Mouse (Mus musculus): ENCODE data around the gene Rgs7. TPM values are rescaled to one million over a fixed set of nuclear protein-coding genes. Genes with fewer than 3 reads are reported as not detected.

Gene Rgs7
- polyA plus RNA-seq, 1 experiment from 2014 or later: 0.17 TPM

DNA sequence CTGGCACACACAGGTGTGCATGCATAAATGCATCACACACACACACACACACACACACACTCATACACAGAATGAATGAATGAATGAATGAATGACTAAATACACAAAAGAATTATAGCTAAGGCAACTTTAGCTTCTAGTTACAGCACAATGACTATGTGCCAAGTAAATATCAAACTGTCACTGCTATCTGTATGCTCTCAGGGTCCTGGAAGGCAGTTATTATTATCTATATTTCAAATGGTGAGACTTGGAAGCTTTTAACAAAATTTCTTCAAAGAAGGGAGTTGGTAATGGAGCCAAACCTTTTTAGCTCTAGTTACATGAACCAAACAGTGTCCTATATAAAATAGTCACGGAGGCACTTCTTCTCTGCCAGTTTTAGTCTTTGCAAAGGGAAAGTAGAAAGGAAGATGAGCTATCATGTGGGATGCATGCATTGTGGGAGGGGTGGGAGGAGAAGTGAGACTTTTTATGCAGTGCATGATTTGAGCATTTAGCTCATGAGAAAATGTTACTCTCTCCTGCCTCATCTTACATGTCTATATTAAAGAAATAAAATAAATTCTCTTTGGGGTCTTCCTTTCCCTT lies 383.9 kb downstream of the Rgs7 start:
- H3K9ac ChIP-seq: no peak overlapping the region

DNA sequence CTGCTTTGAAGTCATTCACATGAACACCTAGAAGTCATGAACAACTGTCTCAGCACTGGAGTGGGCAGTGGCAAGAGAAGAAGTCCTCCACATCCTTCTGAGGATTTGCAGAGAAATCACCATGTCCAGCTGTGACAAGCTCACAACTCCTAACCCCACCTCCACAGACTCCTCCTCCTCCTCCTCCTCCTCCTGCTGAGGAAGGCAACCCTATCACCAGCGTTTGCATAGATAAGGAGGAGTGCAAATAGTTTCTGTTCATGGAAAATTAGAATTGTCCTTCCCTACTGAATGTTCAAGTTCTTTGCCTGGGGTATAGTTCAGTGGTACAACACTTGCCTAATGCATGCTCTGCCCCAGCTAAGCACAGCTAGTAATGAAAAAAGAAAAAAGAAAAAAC lies 386.0 kb downstream of the Rgs7 start:
- Histone ChIP-seq H3K36me3 (no peaks in the 10 kb centered on the region), H3K4me1 (peaks cover 5% of the 10 kb centered on the region; the same call in 1 of the 2 replicates), H3K9me3 (replicated peaks) (no peaks in the 10 kb centered on the region), H3K4me2 (no peak overlapping the region), H3K4me3 (no peak overlapping the region), H3K9ac (no peak overlapping the region), H3K27me3 (replicated peaks) (no peaks in the 10 kb centered on the region), H3K27ac (no peak overlapping the region)
- WGBS (ENCODE audit: insufficient replicate concordance): 11% methylated on average over 1 of the region's 1 CpGs
- ATAC-seq: peak; percentile 77

More for the DNA sequence above, 383.9 kb downstream of the Rgs7 start:
- H3K4me1 ChIP-seq: peaks cover 5% of the 10 kb centered on the region; the same call in 1 of the 2 replicates
- no peak for ATAC-seq
- no peak overlapping the region for H3K27ac ChIP-seq
- H3K27me3 ChIP-seq (replicated peaks): no peaks in the 10 kb centered on the region
- H3K4me2 ChIP-seq: no peak overlapping the region
- no peaks in the 10 kb centered on the region for H3K9me3 ChIP-seq (replicated peaks)
- WGBS (ENCODE audit: insufficient replicate concordance): 57% methylated on average over 1 of the region's 1 CpGs
- no peak overlapping the region for H3K4me3 ChIP-seq
- no peaks in the 10 kb centered on the region for H3K36me3 ChIP-seq

DNA sequence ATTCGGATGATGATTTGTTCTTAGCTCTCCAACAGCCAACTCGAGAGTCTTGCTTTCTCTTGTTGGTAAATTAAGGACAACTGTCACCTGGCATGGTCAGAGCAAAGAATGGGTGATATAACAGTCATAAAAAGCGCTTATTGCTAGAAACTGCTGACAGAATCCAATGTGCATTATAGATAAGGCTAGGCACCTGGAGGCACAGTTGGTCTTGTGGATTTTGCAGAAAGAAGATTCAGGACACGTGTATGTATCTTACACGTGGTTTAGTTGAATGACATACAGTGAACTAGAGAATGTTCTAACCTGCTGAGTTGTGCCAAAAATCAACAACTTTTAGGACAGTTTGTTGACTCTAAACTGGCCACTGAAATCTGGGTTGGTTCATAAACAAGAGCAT lies 386.9 kb downstream of the Rgs7 start:
- peaks cover 5% of the 10 kb centered on the region; the same call in 1 of the 2 replicates for H3K4me1 ChIP-seq
- no peaks in the 10 kb centered on the region for H3K9me3 ChIP-seq (replicated peaks)
- WGBS (ENCODE audit: insufficient replicate concordance): 53% methylated on average over 5 of the region's 5 CpGs
- H3K27ac ChIP-seq: no peak overlapping the region
- H3K36me3 ChIP-seq: no peaks in the 10 kb centered on the region
- no peak overlapping the region for H3K4me3 ChIP-seq
- H3K9ac ChIP-seq: no peak overlapping the region
- H3K4me2 ChIP-seq: no peak overlapping the region
- no peaks in the 10 kb centered on the region for H3K27me3 ChIP-seq (replicated peaks)
- no peak for ATAC-seq

DNA sequence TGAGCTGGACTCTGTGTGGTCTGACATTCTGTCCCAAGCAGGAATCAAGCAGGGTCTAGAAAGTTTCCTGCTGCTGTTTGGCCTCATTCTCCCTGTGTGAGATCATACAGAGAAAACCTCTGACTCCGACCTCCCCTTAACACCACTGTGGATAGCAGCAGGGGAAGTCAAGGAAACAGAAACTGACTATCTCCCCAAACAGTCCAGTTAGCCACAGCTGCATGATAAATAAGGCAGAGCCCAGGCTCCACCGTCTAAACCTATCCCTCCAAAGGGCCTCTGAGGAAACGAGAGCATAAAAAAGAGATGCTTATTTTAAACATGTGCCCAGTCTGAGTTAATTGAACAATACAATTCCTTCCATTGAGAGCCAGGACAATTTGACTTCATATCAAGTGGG lies 395.3 kb downstream of the Rgs7 start:
- 32% methylated on average over 3 of the region's 3 CpGs for WGBS (ENCODE audit: insufficient replicate concordance)
- Histone ChIP-seq H3K4me1 (no peaks in the 10 kb centered on the region), H3K9me3 (replicated peaks) (no peaks in the 10 kb centered on the region), H3K27ac (no peak overlapping the region), H3K36me3 (no peaks in the 10 kb centered on the region), H3K4me3 (no peak overlapping the region), H3K9ac (no peak overlapping the region), H3K4me2 (no peak overlapping the region), H3K27me3 (replicated peaks) (no peaks in the 10 kb centered on the region)
- ATAC-seq: peak; percentile 75

DNA sequence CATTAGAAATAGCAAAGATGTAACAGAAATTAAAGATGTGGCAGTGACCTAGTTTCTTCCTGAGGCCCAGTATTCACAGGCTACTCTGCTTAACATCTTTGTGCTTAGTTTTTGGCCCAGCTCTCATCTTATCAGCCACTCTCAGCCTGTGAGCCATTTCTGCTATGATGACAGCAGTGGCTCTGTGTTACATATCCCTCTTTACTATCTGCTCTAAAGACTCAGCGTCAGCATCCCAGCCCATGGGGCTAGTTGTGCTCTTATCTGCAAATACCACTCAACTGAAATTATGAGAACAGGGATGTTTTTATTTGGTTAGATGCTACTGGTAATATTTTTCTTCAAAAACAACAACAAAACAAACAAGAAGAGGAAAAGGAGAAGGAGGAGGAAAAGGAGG lies 410.2 kb downstream of the Rgs7 start:
- H3K27ac ChIP-seq: peak overlapping the region; percentile 84
- peak; percentile 100 for ATAC-seq

DNA sequence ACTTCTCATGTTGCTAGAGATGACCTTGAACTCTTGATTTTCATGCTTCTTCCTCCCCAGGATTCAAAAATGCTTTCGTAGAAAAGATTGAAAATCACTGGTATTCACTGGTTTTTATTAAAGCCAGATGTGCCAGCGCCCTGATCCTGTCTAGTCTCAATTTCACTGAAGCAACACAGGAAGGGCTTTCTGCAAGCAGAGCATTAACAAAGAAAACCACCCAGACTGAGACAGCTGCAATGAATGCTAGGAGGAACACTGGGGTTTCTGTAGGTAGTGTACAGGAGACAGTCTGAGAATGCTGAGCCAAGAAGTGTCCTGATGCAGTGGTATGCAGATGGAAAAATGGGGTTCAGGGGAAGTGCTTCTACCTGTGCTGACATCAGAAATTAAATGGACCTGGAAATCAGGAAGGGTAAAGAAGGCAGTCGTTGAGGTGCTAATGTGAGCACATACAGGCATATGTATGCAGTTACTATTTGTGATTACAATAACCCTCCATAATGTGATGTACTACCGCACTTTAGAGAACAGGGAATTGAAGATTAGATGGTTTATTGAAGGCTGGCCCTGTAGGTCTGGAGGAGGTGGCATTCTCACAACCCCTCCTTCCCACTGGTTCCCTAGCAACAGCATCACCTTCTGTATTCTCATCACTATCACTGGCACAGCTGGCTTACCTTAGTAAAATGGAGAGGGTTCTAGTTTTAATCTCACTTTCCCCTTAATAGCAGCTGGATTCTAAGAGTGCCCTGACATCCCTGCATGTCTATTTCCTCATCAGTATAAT lies 412.3 kb downstream of the Rgs7 start:
- WGBS (ENCODE audit: insufficient replicate concordance): 62% methylated on average over 4 of the region's 4 CpGs
- Histone ChIP-seq H3K9ac (no peak overlapping the region), H3K9me3 (replicated peaks) (no peaks in the 10 kb centered on the region), H3K4me1 (peaks cover 16% of the 10 kb centered on the region; the same call in 1 of the 2 replicates), H3K4me3 (no peak overlapping the region), H3K36me3 (no peaks in the 10 kb centered on the region), H3K27me3 (replicated peaks) (no peaks in the 10 kb centered on the region), H3K4me2 (no peak overlapping the region), H3K27ac (no peak overlapping the region)
- ATAC-seq: no peak

More for the DNA sequence above, 410.2 kb downstream of the Rgs7 start:
- Histone ChIP-seq H3K9ac (no peak overlapping the region), H3K4me3 (no peak overlapping the region), H3K9me3 (replicated peaks) (no peaks in the 10 kb centered on the region), H3K4me1 (peaks cover 16% of the 10 kb centered on the region; the same call in 1 of the 2 replicates), H3K27me3 (replicated peaks) (no peaks in the 10 kb centered on the region), H3K4me2 (peak overlapping the region; percentile 20), H3K36me3 (no peaks in the 10 kb centered on the region)
- 33% methylated on average over 1 of the region's 1 CpGs for WGBS (ENCODE audit: insufficient replicate concordance)

DNA sequence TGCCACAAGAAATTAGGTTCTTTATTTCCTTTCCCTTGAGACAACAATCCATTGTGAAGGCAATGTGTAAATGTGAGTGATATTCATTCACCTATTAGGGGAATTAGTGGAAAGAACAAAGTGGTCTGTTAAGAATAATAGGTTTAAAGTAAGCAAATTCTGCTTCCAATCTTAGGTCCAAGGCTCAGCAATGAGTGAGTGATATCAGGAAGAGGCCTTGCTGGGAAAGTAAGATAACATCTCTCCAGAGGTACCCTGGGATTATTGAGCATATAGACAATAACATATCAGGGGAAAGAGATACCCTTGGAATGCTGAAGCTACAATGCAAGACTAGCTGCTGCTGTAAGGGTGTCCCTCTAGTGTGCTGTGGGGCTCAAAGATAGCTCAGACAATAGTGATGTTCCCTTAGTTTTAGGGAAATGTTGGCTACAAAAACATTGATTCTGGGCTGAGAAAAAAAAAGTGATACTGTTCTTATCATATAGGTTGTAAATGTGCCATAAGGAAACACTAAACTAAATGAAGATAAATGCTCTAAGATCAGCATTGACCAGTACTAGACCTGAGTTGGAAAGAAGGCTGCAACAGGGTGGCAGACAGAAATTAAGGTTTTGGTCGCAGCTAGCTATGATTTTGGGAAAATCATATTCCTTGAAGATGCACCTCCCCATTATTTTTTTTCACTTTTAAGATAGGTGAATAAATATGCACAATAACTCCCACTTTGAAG lies 418.6 kb downstream of the Rgs7 start:
- no peak overlapping the region for H3K27ac ChIP-seq

DNA sequence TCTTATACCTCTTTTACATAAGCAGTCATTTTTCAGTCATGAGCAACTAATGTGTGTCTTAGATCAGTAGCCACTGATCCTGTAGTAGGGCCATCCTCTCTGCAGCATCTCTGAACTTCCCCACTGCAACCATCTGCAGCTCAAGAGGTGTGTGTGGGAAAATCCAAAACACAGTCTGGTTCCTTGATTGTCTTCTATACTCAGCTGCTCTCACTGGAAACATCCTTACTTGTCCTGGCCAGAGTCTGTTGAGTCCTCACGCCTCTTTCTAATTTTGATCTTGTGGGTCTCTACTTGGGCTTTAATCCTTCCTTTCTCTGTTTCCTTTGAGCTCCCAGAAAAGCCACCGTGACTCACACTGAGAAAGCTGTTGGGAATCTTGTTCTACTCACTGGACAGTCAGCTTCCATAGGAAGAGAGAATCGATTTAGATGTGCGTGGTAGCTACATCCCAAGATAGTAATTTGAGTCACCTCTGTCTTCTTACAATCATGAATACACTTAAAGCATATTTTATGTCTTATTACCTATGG lies 422.5 kb downstream of the Rgs7 start:
- Histone ChIP-seq H3K9ac (no peak overlapping the region), H3K27ac (no peak overlapping the region), H3K4me3 (no peak overlapping the region), H3K36me3 (no peaks in the 10 kb centered on the region), H3K4me2 (no peak overlapping the region), H3K4me1 (no peaks in the 10 kb centered on the region), H3K27me3 (replicated peaks) (no peaks in the 10 kb centered on the region), H3K9me3 (replicated peaks) (no peaks in the 10 kb centered on the region)
- 70% methylated on average over 4 of the region's 4 CpGs for WGBS (ENCODE audit: insufficient replicate concordance)
- no peak for ATAC-seq

More for the DNA sequence above, 418.6 kb downstream of the Rgs7 start:
- Histone ChIP-seq H3K4me1 (no peaks in the 10 kb centered on the region), H3K4me2 (no peak overlapping the region), H3K4me3 (no peak overlapping the region), H3K9ac (no peak overlapping the region), H3K27me3 (replicated peaks) (no peaks in the 10 kb centered on the region), H3K9me3 (replicated peaks) (no peaks in the 10 kb centered on the region), H3K36me3 (no peaks in the 10 kb centered on the region)
- no peak for ATAC-seq
- 69% methylated on average over 1 of the region's 1 CpGs for WGBS (ENCODE audit: insufficient replicate concordance)

DNA sequence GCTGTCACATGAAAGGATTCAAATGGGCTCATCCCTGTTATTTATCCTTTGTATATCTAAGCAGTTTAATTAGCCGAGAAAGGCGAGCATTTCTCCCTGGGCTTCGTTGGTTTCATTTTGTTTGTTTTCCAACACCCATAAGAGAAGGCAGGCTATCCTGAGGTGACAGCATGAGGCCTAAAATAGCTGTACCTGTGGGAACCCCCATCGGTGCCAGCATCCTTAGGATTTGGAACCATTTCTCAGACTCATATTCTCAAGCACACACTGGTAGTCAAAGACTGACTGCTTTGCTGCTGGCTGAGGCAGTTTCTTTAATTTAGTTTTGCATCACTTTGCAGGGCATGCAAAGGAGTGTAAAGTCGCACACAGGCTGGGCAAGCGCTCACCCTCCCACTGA lies 443.2 kb downstream of the Rgs7 start:
- no peak overlapping the region for H3K4me3 ChIP-seq

DNA sequence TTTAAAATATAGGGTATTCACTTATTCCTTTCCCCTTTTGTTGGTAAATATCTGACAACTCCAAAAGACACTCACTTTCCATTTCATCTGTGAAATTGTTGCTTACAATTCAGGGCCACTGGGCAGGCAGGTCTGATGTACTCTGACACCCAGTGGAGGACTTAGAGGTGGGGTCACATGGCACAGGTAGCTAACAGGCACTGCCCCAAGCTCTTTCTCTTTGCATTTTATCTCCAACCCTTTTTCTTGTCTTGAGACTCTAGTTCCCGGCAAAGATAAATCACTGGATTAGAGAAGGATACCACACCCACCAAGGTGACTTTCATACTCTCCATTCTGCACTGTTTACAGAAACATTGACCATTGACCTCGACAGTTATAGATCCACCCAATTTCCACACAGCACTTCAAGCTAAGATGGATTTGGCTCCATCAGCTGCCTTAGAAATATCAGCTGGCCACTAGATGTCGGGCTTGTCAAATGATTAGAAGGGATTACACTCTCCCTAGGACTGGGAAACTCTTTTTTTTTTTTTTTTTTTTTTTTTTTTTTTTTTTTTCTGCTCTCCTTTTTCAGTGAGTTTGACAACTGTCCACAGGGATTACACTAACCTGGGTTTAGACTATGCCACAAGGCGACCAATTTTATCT lies 451.0 kb downstream of the Rgs7 start:
- H3K9ac ChIP-seq: no peak overlapping the region
- H3K4me2 ChIP-seq: no peak overlapping the region
- H3K9me3 ChIP-seq (replicated peaks): no peaks in the 10 kb centered on the region
- H3K27me3 ChIP-seq (replicated peaks): no peaks in the 10 kb centered on the region
- whole genome bisulfite sequencing (ENCODE audit: insufficient replicate concordance): 48% methylated on average over 4 of the region's 4 CpGs
- H3K4me3 ChIP-seq: no peak overlapping the region
- H3K36me3 ChIP-seq: no peaks in the 10 kb centered on the region
- ATAC-seq: peak; percentile 71
- no peaks in the 10 kb centered on the region for H3K4me1 ChIP-seq
- no peak overlapping the region for H3K27ac ChIP-seq

More for the DNA sequence above, 443.2 kb downstream of the Rgs7 start:
- 74% methylated on average over 6 of the region's 6 CpGs for WGBS (ENCODE audit: insufficient replicate concordance)
- Histone ChIP-seq H3K27ac (no peak overlapping the region), H3K27me3 (replicated peaks) (no peaks in the 10 kb centered on the region), H3K36me3 (no peaks in the 10 kb centered on the region), H3K4me2 (no peak overlapping the region), H3K9me3 (replicated peaks) (0 out of 2 replicates have a peak, but pooled peaks cover 3% of the 10 kb centered on the region), H3K4me1 (no peaks in the 10 kb centered on the region), H3K9ac (no peak overlapping the region)
- ATAC-seq: no peak

DNA sequence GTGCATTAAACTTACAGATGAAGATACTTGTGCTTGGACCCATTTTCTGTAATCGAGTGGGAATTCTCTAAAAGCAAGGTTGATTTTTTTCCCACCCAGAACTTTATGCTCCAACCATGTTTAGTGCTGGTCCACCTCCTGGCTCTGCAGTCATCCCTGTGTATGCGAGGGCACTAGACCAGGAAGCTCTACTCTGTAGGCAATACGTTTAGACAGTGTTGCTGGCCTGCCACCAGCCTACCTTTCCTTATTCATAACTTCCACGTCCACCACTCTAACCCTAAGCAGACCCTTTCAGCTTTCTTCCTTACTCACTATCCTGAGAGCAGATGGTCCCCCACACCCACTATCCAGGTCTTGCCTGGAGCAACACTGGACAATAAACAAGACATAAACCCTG lies 452.3 kb downstream of the Rgs7 start:
- H3K27me3 ChIP-seq (replicated peaks): no peaks in the 10 kb centered on the region
- no peak overlapping the region for H3K27ac ChIP-seq
- H3K9ac ChIP-seq: no peak overlapping the region
- no peak for ATAC-seq
- no peaks in the 10 kb centered on the region for H3K9me3 ChIP-seq (replicated peaks)
- no peak overlapping the region for H3K4me2 ChIP-seq
- 66% methylated on average over 4 of the region's 4 CpGs for WGBS (ENCODE audit: insufficient replicate concordance)
- H3K4me3 ChIP-seq: no peak overlapping the region
- H3K36me3 ChIP-seq: no peaks in the 10 kb centered on the region
- H3K4me1 ChIP-seq: no peaks in the 10 kb centered on the region

Data from liver, embryonic 12.5 days (tissue).